Mouse (Mus musculus) CH12F3 (cell line): ENCODE measurements around the gene Gpr158.
"Not testable (repeated sequence)": the region's sequence is repeated elsewhere in the genome, so short reads cannot be mapped to it uniquely, and the experiment has no call there.

ENCODE experiments used
- in situ Hi-C: fragments of 300-500 bp; cut with MboI; formaldehyde crosslinking; loops from 2 replicates; pipeline ENCODE4 v1.14.3; 2020; ENCODE audit warnings: low sequenced_read_pairs

Gpr158 gene

GRCm38 (mm10) chr2:21367345-21368111 is at the start of gene Gpr158:
Gene Gpr158 (plus strand): TSS chr2:21367542.
- in situ Hi-C loops: no loop called here

- in situ Hi-C loops: no loop called here
Measured at GRCm38 (mm10) chr2:21343821-21344220, 23.5 kb upstream of the Gpr158 start.

DNA sequence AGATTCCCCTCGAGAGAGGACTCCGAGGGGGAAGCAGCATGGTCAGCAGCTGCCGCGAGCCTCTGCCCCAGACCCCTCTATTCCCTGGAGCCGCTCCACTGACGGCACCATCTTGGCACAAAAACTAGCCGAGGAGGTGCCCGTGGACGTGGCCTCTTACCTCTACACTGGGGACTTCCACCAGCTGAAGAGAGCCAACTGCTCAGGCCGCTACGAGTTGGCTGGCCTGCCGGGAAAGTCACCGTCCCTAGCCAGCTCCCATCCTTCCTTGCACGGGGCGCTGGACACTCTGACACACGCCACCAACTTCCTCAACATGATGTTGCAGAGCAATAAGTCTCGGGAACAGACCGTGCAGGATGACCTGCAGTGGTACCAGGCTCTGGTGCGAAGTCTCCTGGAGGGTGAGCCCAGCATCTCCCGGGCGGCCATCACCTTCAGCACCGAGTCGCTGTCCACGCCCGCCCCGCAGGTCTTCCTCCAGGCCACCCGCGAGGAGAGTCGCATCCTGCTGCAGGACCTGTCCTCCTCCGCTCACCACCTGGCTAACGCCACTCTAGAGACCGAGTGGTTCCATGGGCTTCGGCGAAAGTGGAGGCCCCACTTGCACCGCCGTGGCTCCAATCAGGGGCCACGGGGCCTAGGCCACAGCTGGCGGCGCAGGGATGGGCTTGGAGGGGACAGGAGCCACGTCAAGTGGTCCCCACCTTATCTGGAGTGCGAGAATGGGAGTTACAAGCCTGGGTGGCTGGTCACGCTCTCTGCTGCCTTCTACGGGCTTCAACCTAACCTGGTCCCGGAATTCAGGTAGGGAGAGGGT is 1.2 kb downstream of the Gpr158 start:
- in situ Hi-C loops: no loop called here

GRCm38 (mm10) chr2:21369171-21369485 is 1.8 kb downstream of the Gpr158 start:
- in situ Hi-C loops: no loop called here

DNA sequence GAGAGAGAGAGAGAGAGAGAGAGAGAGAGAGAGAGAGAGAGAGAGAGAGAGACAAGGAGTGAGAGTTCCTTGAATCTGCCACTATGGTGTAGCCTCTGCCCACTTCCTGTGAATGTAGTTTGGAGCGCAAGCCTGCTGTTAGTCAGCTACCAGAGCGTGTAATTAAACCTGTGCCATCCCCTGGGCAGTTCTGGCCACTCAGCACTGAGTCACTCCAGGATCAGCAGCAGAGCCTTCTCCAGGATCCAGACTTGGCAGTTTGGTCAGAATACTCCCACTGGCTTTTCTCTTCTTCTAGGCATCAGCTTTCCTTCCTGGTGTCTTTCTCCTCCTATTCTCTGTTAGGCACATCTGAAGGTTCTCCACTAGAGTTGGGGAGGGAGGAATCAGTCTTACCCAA is 2.2 kb downstream of the Gpr158 start:
- in situ Hi-C loops: no loop called here

- in situ Hi-C loops: no loop called here
Measured at GRCm38 (mm10) chr2:21379516-21379915, 12.2 kb downstream of the Gpr158 start.

DNA sequence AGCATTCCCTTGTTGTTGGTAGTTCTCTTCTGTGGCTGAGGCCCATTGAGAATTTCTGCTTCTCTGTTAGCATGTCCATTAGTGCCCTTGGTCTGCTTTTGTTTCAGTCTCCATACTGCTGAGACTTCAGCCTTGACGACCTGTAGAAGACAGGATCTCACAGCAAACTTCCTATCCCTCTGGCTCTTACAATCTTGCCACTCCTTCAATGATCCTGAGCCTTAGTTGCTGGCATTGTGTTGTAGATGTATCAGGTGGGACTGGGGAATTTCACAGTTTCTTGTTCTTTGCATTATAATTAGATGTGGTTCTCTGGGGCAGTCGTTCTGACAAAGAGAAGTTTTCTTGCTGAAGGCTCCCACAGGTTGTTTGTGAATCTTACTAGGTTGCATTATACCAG is 25.4 kb downstream of the Gpr158 start:
- in situ Hi-C loops: no loop called here

DNA sequence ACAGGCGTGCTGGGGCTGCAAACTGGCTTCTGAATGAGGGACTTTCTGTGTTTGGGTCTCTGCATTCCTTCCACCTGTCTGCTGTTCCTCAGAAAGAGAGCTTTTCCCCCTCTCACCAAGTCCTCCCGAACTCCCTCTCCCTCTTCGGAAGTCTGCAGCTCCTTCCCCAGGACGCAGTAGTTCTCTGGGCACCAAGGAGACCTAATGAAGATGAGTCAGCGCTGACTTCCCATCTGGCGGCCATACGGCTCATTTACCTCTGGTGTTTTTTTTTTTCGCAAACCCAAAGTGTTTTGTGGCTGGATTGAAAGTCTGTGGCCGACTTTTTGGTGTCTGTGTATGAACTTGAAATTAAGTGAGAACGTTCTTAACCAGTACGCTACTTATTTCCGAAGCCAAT is 30.0 kb downstream of the Gpr158 start:
- in situ Hi-C loops: no loop called here

- in situ Hi-C loops: no loop called here
Measured at GRCm38 (mm10) chr2:21399657-21400056, 32.3 kb downstream of the Gpr158 start.

GRCm38 (mm10) chr2:21405617-21406016 is 38.3 kb downstream of the Gpr158 start:
- in situ Hi-C loops: no loop called here

DNA sequence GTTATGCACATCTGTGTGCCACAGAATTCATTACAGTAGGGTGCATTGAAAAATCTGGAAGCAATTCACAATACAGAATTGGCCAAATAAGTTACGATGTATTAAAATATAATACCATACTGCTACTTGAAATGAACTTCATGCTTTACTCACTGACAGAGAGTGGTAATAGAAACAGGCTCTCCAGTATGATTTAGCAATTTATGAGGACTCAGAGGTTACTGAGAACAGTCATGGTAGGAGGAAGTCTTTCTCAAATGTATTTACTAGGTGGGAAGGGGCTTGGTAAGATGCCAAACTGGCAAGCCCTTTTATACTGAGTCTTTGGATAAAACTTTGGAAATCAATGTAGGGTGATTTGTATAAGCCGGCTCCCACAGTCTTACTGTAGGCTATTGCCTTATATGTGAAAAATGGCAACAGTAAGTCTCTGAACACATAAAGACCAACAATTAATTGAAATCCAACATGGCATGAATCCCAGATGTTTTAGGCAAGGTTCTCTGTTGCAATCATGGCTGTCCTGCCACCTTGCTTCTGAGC is 40.2 kb downstream of the Gpr158 start:
- in situ Hi-C loops: no loop called here

- in situ Hi-C loops: no loop called here
Measured at GRCm38 (mm10) chr2:21408821-21409220, 41.5 kb downstream of the Gpr158 start.

- in situ Hi-C loops: no loop called here
Measured at GRCm38 (mm10) chr2:21430288-21430687, 62.9 kb downstream of the Gpr158 start.

GRCm38 (mm10) chr2:21431182-21431581 is 63.8 kb downstream of the Gpr158 start:
- in situ Hi-C loops: no loop called here

DNA sequence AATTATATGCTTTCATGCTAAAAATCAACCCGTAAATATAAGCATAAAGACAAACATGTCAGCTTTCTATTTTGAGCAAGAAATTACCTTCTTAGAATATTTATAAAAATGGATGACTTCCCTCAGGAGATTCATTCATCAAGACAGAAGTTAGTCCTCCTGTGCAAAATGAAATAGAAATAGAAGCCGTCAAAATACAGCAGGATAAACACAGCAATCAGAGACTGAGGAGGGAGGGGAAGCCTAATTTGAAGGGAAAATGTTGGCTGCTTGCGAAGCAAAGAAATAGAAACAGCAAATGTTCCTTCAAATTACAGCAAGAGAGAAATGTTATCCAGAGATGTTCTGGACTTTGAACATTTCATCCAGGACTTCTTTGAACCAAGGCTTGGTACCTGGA is 72.3 kb downstream of the Gpr158 start:
- in situ Hi-C loops: no loop called here

GRCm38 (mm10) chr2:21460606-21461005 is 93.3 kb downstream of the Gpr158 start:
- in situ Hi-C loops: not testable (repeated sequence)

DNA sequence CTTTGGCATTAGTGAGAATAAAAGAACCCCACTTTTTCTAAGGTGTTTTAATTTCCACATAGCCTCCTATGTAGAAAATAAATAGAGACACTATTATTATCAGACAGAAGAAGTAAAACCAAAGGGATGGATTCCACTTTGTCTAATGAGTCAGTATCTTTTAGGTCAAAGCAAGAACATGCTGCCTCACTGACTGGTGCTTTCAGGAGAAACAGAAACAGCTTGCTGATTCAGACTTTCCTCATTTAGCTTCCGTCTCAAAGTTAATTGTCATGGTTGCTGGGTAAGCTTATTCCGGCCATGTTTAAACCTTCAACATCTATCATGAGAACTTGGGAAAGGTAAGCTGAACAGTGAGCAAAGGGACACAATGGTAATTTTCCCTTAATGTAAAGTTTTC is 107.6 kb downstream of the Gpr158 start:
- in situ Hi-C loops: no loop called here

DNA sequence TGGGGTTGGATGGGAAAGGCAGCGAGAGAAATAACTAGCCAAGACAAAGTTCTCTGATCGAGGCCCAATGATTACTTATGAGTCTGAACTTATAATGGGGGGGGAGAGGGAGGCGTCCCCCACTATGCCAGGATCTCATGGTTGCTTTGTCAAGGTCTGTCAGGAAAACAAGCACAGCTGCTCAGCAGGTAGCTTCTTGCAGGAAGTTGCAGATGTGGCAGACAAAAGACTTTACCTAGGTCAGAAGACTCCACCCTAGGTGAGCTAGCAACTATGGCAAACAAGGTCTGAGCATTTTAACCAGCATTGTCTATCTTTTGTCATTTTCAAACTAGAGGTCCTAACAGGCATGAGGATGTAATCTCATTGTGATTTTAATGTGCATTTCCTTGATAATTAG is 129.5 kb downstream of the Gpr158 start:
- in situ Hi-C loops: no loop called here

DNA sequence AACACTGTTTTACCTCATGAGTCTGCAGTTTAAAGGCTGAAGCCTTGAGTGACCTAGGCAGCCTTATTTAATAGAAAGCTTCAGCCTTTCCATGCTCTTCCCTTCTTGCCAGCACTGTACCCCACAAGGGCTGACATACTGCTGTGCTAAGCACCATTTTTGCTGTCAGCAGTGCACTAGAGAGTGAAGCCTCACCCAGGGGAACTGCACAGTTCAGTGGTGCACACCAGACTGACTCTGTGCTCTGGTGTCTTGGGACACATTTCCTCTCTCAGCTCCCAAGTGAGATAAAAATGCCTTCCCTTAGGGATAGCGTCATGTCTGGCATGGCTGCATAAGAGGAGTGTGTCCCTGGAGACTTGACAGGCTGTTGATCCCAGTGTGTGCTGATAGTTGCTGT is 130.6 kb downstream of the Gpr158 start:
- in situ Hi-C loops: no loop called here

DNA sequence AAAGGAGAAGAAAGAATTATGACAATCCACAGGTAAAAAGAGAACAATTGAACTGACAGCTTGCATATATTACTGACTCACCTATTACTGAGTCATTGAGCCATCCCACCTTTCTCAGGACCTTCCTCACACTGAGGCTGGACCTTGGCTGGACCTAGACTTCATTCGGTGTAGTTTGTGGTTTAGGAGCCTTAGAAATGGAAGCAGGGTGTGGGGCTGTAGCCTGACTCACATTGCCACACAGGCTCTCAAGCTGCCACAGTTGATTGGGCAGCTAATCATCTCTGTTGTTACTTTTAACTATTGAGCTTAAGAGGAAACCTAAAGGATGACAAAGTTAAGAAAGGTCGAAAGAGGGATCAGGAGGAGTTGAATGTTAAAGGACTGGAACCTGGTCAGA is 132.1 kb downstream of the Gpr158 start:
- in situ Hi-C loops: no loop called here

DNA sequence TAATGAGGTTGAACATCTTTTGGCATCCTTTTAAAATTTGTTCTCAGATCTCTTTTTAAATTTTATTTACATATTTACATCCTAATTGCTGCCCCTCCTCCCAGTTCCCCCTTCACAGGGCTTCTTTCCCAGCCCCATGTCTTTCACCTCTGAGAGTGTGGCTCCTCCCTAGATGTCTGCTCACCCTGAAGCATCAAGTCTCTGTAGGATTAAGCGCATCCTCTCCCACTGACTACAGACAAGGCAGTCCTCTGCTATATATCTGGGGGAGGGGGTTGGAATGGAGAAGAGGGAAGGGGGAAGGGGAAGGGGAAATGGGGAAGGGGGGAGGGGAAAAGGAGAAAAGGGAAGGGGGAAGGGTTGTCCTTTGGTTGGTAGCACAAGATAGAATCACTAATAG is 140.1 kb downstream of the Gpr158 start:
- in situ Hi-C loops: no loop called here

- in situ Hi-C loops: no loop called here
Measured at GRCm38 (mm10) chr2:21530750-21531149, 163.4 kb downstream of the Gpr158 start.
